Mouse (Mus musculus): ENCODE data around the gene Pkhd1.

Gene Pkhd1

GRCm38 (mm10) chr1:20617849-20618530 is at the start of gene Pkhd1:
Pkhd1 (minus strand) TSS chr1:20618064.
- no peak for DNase-seq (ENCODE audit: low spot score)

GRCm38 (mm10) chr1:20667567-20667966 is 49.7 kb upstream of the Pkhd1 start:
- DNase-seq (ENCODE audit: low spot score), result no peak

- DNase-seq (ENCODE audit: low spot score), result no peak
Measured at GRCm38 (mm10) chr1:20666233-20666632, 48.4 kb upstream of the Pkhd1 start.

GRCm38 (mm10) chr1:20655085-20655484 is 37.2 kb upstream of the Pkhd1 start:
- no peak for DNase-seq (ENCODE audit: low spot score)

- DNase-seq (ENCODE audit: low spot score), result no peak
Measured at GRCm38 (mm10) chr1:20653513-20654506, 35.9 kb upstream of the Pkhd1 start.

- no peak for DNase-seq (ENCODE audit: low spot score)
Measured at GRCm38 (mm10) chr1:20634856-20635255, 17.0 kb upstream of the Pkhd1 start.

- no peak for DNase-seq (ENCODE audit: low spot score)
Measured at GRCm38 (mm10) chr1:20633276-20633869, 15.5 kb upstream of the Pkhd1 start.

- no peak for DNase-seq (ENCODE audit: low spot score)
Measured at GRCm38 (mm10) chr1:20624564-20624963, 6.7 kb upstream of the Pkhd1 start.

- DNase-seq (ENCODE audit: low spot score), result no peak
Measured at GRCm38 (mm10) chr1:20623375-20623774, 5.5 kb upstream of the Pkhd1 start.

- DNase-seq (ENCODE audit: low spot score), result no peak
Measured at GRCm38 (mm10) chr1:20620611-20621010, 2.7 kb upstream of the Pkhd1 start.

GRCm38 (mm10) chr1:20619363-20619762 is 1.5 kb upstream of the Pkhd1 start:
- no peak for DNase-seq (ENCODE audit: low spot score)

- DNase-seq (ENCODE audit: low spot score), result peak; percentile 57
Measured at GRCm38 (mm10) chr1:20612643-20613042, 5.2 kb downstream of the Pkhd1 start.

- DNase-seq (ENCODE audit: low spot score), result no peak
Measured at GRCm38 (mm10) chr1:20605489-20605888, 12.4 kb downstream of the Pkhd1 start.

- no peak for DNase-seq (ENCODE audit: low spot score)
Measured at GRCm38 (mm10) chr1:20590488-20590887, 27.4 kb downstream of the Pkhd1 start.

- DNase-seq (ENCODE audit: low spot score), result no peak
Measured at GRCm38 (mm10) chr1:20571469-20571868, 46.4 kb downstream of the Pkhd1 start.

- no peak for DNase-seq (ENCODE audit: low spot score)
Measured at GRCm38 (mm10) chr1:20569430-20569829, 48.4 kb downstream of the Pkhd1 start.

- DNase-seq (ENCODE audit: low spot score), result no peak
Measured at GRCm38 (mm10) chr1:20558443-20558842, 59.4 kb downstream of the Pkhd1 start.

GRCm38 (mm10) chr1:20554398-20554797 is 63.5 kb downstream of the Pkhd1 start:
- peak; percentile 49 for DNase-seq (ENCODE audit: low spot score)

- DNase-seq (ENCODE audit: low spot score), result no peak
Measured at GRCm38 (mm10) chr1:20551334-20551733, 66.5 kb downstream of the Pkhd1 start.

- DNase-seq (ENCODE audit: low spot score), result no peak
Measured at GRCm38 (mm10) chr1:20544526-20544925, 73.3 kb downstream of the Pkhd1 start.

- peak; percentile 63 for DNase-seq (ENCODE audit: low spot score)
Measured at GRCm38 (mm10) chr1:20513364-20514084, 104.3 kb downstream of the Pkhd1 start.

- DNase-seq (ENCODE audit: low spot score), result no peak
Measured at GRCm38 (mm10) chr1:20498965-20499364, 118.9 kb downstream of the Pkhd1 start.
